Mouse (Mus musculus): ENCODE measurements around the gene Chst11.

Gene Chst11

GRCm38 (mm10) chr10:83168303-83169056 is 183.2 kb downstream of the Chst11 start:
- no peak for DNase-seq (ENCODE audit: low read depth, low spot score)

DNA sequence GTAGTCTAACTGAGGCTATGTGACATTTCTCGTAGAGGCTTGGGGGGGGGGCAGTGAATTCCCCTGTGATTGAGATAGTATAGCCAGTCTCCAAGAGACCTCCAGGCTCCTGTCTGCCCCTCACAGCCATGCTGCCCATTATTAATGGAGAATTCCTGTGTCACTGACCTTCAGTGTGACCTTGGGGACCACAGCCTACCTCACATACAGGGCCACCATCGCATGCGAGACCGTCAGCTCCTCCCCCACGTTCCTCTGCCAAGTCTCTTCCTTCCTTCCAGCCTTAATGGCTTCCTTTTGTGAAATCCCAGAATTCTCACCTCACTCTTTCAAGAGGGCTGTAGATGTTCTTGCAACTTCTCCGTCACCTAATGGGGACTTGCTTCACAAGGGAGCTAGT is 184.3 kb downstream of the Chst11 start:
- no peak for DNase-seq (ENCODE audit: low read depth, low spot score)

DNA sequence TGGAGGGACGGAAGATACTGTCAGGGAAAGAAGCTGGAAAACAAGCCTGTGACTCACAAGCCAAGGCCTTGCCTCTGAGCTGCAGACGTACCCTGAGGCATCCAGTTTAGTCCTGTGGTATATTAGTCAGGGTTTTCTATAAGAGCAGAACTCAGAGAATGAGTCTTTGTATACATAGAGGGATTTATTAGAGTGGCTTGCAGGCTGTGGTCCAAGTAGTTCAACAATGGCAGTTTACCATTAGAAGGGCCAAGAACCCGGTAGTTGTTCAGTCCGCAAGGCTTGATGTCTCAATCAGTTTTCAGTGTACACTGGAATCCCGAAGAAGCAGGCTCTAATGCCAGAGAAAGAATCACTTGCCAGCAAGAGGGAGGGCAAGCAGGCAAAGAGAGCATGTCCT is 192.9 kb downstream of the Chst11 start:
- no peak for DNase-seq (ENCODE audit: low read depth, low spot score)

- no peak for DNase-seq (ENCODE audit: low read depth, low spot score)
These were observed 193.4 kb downstream of the Chst11 start for GRCm38 (mm10) chr10:83178661-83179060.

DNA sequence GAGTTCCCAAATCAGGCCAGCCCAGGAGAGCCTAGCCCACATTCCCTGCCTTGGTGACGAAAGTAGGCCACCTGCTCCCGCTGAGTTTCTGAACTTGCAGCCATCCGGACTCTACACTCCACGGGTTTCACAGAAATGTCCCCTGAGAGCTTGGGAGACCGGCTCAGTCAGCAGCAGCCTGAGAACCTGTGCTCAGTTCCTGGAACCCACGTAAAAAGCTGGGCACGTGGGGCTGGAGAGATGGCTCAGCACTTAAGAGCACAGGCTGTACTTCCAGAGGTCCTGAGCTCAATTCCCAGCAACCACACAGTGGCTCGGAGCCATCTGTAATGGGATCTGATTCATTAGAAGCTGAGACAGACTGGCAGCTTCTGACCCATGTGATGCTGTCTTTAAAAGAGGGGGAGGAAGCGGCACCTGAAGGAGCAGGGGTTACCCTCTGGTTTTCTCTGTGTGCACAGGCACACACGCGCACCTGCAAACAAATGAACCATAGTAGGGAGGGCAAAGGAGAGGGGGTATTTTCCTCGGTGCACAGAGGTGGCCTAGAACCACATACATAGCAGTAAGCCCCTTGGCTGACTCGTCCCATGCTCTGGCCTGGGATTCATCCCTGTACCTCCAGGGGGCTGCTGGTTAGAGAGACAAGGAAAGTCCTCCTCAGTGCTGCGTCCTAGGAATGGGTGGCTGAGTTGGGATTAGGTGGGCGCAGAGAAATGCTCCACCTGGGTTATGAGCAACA is 196.7 kb downstream of the Chst11 start:
- DNase-seq (ENCODE audit: low read depth, low spot score) = no peak

- peak; percentile 48 for DNase-seq (ENCODE audit: low read depth, low spot score)
These were observed 197.3 kb downstream of the Chst11 start for GRCm38 (mm10) chr10:83182573-83182960.

DNA sequence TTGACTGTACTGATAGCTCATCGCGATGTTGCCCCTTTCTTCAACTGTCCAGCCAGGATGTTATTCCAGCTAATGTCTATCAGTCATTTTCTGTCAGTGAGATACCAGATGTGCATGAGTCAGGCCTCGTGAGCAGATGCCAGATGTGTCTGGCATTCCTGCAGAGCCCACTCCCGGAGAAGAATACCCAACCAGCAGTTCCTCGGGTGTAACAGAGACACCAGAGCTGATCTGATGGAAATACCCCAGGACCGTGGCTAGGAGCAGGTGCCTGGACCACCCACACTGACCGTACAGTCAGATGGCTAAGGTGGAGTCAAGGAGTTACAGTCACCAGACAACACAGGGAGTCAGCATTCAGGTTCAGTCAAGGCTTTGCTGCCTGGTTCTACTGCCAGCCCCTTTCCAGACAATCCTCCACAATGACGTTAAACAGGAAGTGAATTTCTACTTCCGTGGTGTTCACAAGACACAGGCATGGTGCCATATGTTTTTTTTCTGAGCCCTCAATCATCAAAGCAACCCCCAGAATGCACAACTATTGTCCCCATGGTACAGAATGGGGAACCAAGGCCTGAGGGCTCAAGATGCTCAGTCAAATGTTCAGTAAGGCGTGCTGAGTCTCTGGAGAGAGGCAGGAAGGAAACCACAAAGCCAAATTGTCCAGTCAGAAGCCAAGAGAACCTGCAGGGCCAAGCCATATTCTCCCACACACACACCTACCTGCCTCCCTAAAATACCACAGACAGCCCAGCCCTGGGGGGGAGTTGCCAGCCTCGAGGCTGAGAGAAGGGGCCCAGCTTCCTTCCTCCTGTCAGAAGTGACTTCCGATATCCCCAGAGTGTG is 198.6 kb downstream of the Chst11 start:
- peak; percentile 34 for DNase-seq (ENCODE audit: low read depth, low spot score)

DNA sequence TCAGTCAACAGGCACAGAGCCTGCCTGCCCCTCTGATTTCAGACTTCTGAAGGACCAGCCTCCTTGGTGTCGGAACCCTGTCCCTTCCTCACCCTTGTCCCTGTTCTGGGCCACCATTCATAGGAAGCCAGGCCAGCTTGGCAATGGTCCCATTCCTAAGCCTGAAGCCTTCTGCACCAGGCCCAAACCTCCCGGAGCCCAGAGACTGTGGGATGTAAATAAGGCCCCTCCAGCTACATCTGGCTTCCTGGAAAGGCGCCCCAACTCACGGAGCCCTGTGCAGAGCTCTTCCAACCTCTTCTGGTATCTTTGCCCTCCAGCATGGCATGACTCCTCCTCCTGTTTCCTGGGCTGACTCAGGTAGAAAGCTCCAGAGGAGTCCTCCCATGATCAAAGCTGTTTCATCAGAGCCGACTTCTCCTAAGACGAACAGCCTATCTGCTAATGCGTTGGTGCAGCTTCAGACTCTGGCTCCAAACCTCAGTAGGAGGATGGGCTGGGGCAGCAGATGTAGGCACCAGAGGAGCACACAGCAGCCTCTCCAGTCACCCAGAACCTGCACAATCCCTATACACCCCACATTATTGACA is 199.3 kb downstream of the Chst11 start:
- DNase-seq (ENCODE audit: low read depth, low spot score) = peak; percentile 34

GRCm38 (mm10) chr10:83185121-83185520 is 199.8 kb downstream of the Chst11 start:
- DNase-seq (ENCODE audit: low read depth, low spot score) = no peak

DNA sequence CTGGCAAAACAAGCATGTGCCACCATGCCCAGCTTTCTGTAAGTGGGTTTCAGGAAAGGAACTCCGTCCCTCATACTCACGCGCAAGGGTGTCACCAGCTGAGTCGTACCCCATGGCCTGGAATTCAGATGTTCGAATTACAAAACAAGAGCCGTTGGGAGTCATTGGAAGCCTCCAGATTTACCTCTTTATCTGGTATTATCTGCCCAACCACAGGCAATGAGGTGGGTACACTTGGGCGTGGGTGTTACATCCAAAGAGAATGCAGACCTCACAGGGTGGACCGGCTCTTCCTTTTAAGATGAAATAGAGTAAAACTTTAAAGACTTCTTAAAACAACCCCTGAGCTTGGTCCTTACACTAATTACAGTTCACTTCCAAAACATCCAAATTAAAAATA is 200.9 kb downstream of the Chst11 start:
- DNase-seq (ENCODE audit: low read depth, low spot score) = no peak

DNA sequence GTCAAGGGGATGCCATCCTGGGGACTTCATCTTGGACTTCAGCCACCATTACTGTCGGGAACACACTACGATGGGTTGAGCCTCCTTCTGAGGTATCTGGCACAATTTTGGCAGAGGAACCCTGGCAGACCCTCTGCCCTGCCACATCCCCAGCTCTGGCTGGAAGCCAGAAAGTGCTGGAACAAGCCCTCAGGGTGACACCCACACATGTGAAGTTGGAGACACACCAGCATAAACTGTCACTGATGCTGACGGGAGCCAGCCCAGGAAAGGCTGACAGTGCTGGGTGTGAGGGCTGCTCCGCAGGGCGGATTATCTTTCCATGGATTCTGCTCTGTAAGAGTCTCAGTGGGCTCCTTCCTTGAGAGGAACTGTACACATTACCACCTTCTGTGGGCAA is 201.7 kb downstream of the Chst11 start:
- DNase-seq (ENCODE audit: low read depth, low spot score) = no peak

- DNase-seq (ENCODE audit: low read depth, low spot score) = no peak
These were observed 203.8 kb downstream of the Chst11 start for GRCm38 (mm10) chr10:83189071-83189470.

DNA sequence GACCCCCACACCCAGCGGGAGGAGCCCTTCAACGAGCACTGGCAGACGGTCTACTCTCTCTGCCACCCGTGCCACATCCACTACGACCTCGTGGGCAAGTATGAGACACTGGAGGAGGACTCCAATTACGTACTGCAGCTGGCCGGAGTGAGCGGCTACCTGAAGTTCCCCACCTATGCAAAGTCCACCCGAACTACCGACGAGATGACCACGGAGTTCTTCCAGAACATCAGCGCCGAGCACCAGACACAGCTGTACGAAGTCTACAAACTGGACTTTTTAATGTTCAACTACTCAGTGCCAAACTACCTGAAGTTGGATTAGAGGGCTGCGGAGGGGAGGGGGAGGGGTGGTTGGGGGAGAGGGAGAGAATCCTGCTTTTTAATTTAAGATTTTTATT is 206.2 kb downstream of the Chst11 start:
- DNase-seq (ENCODE audit: low read depth, low spot score) = no peak

DNA sequence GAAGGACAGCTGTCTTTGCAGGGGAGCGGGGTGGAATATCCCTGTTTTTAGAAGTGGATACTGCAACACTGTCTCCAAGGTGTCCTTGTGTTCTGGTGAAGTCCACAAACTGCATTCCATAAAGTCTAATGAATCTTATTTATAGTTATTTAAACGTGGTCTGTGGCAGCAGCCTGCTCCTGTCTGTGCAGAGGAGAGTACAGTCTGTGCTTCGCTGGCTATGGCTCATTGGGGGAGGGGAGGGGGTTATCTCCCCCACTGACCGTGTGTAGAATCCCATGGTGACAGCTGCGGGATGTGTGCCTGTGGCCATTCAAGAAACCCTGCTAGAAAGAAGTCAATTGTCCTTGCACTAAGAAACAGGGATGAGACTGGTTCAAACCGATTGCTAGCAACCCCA is 206.7 kb downstream of the Chst11 start:
- no peak for DNase-seq (ENCODE audit: low read depth, low spot score)

DNA sequence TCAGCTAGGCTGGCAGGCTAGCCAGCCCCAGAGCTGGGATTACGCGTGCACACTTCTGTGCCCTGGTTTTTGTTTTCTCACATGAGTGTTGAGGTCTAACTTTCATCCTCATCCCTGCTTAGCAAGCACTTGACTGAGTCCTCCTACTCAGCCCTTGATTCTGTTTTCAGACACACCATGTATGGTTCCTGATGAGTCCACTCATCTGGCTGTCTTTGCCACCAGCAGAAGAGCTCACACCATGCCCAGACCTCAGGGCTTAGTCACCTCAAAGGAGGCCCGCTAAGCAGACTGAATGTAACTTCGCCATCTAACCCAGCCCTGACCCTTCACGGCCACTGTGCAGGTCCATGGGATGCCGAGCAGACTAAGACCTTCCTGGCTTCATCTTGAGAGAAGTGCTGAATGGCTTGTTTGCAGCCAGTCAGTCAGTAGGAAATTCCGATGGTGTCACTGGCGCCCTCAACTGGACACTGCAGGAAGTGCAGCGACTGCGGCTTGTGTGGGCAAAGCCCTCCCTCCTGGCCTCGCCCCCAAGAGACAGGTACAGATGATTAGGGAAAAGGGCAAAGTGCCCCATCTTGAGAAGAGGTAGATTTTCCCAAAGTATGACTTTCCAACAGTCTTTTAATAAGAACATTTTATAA is 212.5 kb downstream of the Chst11 start:
- DNase-seq (ENCODE audit: low read depth, low spot score) = peak; percentile 62

DNA sequence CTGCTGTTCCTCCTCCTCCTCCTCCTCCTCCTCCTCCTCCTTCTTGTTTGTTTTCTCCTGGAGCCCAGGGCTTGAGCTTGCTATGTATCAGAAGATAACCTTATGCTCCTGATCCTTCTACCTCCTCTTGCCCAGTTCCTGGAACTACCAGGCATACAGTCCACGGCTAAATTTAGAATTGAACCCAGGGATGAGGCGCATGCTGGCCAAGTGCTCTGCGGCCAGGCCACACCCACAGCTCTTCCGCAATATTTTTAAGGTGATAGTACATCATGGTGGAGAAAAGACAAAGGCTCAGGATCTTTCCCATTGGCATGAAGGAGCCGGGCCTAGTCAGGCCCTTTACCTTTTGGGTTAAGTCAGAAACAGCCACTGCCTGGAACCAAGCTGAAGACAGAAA is 213.4 kb downstream of the Chst11 start:
- no peak for DNase-seq (ENCODE audit: low read depth, low spot score)

- DNase-seq (ENCODE audit: low read depth, low spot score) = no peak
These were observed 214.0 kb downstream of the Chst11 start for GRCm38 (mm10) chr10:83199290-83199689.

DNA sequence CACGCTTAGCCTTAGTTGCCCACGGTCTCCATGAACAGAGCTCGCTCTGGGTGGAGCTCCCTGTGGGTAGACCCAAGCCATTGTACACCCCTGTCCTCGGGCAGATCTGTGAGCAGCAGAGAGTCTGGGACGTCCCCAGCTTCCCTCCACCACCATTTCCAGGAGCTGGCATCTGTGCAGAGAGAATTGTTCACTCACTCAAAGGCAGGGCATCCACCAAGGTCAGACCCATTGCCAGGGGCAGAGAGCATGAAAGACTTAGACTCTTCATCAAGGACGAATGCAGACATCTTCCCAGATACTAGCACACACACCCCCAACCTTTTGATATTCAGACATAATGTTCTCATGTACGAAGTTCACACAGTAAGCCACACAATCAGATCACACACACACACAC is 216.2 kb downstream of the Chst11 start:
- DNase-seq (ENCODE audit: low read depth, low spot score) = no peak

DNA sequence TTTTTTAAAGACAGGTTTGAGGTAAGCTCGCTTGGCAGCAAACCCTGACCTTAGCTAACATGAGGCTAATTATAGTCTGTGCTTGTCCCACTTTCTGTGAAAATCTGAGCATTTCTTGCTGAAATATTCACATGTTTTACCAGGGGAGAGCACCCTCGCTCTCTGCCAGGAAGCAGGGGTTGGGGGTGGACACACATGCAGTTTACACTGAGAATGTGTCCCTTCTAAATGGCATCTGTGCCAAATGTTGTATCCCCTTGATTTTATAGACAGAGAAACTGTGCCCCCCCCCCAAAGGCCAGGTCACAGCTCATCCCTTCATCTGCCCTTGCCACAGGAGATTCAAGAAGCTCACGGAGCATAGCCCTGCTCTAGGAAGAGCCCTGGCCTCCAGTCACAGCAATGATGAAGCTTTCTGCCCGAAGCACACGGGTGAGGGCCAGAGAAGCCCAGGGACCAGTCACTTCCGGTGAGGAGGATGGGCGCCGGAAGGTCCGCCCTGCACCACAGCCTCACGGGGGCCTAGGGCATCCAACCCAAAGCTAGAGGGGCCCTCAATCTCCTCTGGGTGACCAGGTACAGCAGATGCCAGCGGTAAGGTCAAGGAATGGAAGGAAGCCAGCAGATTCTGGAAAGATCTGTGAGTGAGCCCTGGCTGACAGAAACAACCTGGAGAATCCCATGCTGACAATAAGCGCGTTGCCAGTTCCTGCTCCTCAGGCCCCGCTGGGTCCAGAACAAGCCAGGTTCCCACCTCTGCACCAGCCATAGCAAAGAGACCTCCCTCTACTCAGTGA is 217.8 kb downstream of the Chst11 start:
- no peak for DNase-seq (ENCODE audit: low read depth, low spot score)

DNA sequence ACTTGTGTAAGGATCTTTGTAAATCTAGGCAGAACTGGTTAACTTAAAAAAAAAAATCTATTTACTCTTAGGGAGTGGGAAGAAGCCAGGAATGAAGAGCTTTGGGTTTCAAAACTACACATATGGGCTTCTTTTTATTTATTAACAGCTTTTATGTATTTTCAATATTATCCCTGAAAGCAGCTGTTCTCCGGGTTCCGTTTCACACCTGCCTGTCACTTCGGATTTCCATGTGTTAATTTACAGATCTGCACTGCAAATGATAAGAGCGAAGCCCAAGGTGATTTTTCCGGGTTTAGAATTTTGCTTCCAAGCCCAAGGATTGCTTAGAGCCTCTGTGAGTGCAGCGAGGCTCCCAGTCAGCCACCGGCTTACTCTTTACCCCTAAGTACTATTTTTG is 223.1 kb downstream of the Chst11 start:
- DNase-seq (ENCODE audit: low read depth, low spot score) = no peak

DNA sequence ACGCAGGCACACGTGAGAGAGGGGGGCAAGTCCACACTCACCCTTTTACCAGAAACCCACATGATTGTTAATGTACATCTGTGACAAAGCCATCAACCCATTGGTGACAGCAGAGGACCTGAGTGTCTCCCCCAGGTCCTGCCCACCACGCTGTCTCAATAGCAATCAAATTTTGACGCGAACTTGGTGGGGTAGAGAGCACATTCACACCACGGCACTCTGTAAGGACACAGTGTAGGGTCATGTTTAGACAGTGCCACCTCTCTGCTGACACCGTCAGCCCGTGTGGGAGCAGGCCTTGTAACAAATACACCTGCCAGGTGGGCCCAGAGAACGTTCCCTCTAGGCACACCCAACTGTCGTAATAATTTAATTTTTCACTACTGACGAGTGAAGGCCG is 224.1 kb downstream of the Chst11 start:
- DNase-seq (ENCODE audit: low read depth, low spot score) = no peak
